Mouse (Mus musculus): ENCODE results near the gene Rhcg.

Rhcg gene

DNA sequence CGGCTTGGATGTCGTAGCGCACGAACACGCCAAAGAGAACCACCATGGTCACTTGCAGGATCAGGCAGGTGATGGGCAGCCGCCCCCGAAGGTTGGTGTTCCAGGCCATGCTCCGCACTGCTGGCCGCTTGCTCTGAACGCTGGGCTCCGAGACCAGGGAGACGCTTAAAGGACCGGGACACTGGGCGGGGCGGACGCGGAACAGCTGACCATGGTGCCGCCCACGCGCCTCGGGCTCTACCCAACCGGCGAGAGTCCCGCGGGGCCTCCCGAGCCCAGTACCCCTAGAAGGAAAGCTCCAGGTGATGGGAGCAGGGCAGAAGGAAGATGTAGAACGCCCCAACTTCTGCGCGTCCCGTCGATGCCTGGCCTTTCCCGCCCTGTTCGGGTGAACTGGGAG, at the start of gene Rhcg:
Rhcg (minus strand) TSS at position 240 of the 400 bp plus-strand sequence.
- no peak for DNase-seq (ENCODE audit: low spot score in 2 of 2)

DNA sequence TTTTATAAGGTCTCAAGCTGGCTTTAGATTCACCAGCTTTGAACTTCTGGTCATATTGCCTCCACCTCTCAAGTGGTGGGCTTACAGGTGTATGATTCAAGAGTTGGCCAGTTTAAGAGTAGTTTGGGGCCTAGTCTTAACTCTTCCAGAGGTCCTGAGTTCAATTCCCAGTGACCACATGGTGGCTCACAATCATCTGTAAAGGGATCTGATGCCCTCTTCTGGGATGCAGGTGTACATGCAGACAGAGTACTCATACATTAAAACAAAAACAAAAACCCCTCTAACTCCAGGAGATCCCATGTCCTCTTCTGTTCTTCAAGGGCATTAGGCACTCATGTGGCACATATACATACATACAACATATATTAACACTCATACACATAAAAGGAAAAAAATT, 49.2 kb upstream of the Rhcg start:
- no peak for DNase-seq (ENCODE audit: low spot score in 2 of 2)

DNA sequence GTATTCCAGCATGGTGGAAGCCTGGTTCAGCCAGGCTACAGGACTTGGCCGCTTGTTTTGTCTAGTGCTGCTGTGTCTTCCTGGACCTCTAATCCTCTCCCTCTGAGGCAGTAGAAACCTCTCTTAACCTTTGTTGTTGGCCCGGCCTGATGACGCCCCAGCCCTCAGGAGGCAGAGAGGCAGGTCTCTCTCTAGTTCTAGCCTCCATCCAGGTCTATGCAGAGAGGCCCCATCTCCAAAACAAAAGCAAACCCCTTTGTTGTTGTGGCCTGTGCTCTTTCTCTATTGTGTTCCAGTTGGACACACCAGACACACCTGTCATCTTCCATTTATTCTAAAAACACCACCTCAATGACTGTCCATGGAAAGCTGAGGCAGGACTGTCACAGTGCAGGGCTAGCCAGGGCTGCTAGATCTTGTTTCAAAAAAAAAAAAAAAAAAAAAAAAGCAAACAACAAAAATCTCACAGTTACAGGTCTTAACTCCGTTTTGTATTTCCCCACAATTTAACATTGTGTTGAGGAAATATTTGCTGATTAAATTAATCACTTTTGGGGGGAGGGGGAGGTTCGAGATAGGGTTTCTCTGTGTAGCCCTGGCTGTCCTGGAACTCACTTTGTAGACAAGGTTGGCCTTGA, 43.9 kb upstream of the Rhcg start:
- DNase-seq (ENCODE audit: low spot score in 2 of 2): no peak

DNA sequence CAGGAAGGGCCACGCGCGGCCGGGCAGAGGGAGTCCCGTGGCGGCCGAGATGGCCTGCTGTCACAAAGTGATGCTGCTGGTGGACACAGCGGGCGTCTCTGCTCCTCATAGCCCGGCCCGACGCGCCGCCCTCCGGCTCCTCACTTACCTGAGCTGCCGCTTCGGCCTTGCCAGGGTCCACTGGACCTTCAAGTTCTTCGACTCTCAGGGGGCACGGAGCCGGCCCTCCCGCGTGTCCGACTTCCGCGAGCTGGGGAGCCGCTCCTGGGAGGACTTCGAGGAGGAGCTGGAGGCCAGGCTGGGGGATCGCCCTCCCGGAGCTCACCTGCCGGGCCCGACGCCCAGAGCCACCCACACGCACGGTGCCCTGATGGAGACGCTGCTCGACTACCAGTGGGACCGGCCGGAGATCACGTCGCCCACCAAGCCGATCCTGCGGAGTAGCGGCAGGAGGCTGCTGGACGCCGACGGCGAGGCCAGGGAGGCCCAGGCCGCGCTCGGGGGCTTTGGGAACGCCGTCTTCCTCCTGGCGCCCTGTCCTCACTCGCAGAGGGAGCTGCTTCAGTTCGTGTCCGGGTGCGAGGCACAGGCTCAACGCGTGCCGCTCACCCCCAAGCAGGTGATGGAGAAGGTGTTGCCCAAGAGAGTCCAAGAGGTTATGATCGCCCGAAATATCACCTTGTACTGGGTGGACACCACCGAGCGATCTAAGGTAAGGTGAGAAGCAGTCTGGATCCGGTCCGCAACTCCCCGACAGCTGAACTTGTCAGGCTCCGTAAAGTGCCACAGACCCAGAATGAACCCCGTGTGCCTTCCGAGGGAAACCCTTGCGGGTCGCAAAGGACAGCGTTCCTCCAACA, 43.1 kb upstream of the Rhcg start:
- DNase-seq (ENCODE audit: low spot score in 2 of 2): no peak

DNA sequence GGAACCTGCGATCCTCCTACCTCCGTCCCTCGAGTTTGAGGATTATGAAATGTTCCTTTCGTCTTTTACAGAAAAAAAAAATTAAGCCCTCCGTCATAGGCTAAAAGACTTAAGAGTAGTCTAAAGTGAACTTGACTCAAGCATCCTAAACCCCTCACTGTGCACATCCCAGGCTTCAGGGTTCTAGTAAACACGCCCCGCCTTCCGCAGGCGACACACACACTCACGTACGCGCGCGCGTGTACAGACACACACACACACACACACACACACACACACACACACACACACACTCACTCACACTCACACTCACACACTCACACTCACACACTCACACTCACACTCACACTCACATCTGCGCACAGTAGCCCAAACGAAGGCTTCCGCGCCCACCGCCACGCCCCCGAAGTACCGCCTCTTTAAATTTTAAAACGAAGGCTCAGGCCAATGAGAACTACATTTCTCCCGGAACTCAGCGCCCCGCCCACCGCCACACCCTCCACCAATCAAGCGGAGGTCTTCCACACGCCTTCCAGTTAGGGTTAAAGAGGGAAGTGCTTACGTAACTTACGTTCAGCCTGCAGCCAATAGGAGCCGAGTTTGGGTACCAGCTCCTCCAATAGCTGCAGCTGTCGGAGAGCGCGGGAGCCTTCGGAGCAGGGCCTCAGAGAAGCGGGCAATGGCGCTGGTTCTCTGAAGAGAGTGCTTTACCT, 42.3 kb upstream of the Rhcg start, which contains the start of gene Ticrr:
Ticrr (plus strand) TSS at position 619 of the 713 bp plus-strand sequence.
- DNase-seq (ENCODE audit: low spot score in 2 of 2): peak; percentile 90 to 95

DNA sequence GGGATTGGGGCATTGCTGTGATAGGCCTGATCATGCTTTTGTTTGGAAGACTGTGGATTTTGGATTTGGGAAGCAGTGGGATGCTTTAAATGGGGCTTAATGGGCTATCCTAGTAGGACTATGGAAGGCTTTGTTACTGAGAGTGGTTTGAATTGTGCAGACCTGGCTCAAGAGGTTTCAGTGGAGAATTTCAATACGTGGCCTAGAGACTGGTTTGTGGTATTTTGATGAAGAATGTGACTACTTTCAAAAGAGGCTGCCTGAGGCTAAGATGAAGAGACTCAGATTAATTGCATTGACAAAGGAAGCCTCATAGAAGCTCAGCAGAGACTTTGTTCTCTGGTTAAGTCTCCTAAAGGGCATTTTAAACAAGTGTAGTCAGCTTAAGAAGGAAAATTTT, 37.1 kb upstream of the Rhcg start:
- no peak for DNase-seq (ENCODE audit: low spot score in 2 of 2)

DNA sequence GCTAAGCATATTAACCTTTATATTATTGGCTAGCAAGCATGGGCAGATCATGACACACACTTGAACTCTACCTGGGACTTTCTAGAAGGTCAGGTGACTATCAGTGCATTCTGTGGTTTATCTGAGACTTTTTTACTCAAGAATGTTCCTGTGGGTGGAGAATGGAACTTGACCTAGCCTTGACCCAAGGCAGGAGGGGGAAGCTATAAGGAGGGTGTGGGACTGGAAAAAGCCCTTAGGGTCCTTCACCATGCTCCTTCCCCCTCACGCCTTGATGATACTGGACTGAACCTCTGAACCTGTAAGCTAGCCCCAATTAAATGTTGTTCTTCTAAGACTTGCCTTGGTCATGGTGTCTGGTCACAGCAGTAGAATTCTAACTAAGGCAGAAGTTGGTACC, 36.7 kb upstream of the Rhcg start:
- DNase-seq (ENCODE audit: low spot score in 2 of 2): no peak

DNA sequence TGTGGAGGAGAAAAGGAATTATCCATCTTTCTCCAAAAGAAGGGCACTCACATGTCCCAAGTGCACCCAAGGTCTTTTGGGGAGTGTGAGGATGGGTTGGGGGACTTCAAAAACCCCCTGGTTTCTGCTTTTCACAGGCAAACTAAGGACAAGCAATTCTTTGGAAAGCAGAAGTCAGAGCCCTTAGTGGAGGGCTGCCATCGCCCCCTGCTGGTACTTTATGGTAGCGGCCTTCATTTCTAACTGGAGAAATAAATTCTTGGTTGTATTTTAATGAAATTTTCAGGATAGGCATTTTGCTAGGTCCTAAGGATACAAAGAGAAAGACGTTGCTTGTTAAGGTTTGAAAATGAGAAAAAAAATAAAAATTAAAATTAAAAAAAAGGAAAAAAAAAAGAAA, 31.5 kb upstream of the Rhcg start:
- DNase-seq (ENCODE audit: low spot score in 2 of 2): peak; percentile 65 to 76

DNA sequence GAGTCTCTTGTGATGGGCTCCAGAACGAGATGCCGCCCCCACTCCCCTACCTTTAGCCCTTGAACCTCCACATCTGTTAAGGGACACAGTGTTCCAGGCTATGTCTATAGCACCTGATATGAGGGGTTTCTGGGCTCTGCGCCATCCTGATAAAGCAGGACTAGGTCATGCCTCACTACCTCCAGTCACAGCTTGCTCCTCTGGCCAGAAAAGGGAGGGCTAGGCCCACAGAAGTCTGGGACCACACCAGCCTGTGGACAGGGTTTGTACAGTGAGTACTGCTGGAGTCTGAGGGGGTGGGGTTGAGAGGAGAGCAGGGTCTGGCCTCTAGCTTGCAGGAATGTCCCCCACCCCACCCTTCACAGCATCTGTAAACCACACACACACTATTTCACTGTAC, 29.8 kb upstream of the Rhcg start:
- DNase-seq (ENCODE audit: low spot score in 2 of 2): no peak

DNA sequence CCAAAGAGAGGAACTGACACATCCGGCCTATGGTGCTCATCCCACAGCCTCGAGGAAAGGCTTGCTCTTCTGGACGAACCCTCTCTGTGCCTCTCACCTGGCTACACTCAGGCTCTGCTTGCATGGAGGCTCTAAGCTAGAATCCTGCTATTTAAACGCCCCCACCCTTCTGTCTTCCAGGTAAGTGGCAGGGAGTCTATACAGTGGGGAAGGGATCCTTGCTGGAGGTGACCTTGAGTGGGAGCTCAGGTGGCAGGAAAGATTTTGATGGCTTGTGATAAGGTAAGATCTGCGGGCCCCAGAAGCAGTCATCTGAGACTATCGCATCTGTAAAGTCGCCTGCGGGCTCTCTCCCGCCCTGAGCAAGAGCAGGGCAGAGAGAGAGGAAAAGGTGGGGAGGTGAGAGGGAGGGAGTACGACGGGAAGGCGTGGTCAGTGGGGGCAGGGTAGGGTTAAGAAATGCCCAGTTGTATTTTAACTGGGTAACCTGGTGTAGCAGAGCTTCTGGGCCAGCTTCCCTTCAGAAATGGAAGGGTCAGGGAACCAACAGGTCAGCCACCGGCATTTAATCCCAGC, 14.4 kb upstream of the Rhcg start:
- DNase-seq (ENCODE audit: low spot score in 2 of 2): no peak

DNA sequence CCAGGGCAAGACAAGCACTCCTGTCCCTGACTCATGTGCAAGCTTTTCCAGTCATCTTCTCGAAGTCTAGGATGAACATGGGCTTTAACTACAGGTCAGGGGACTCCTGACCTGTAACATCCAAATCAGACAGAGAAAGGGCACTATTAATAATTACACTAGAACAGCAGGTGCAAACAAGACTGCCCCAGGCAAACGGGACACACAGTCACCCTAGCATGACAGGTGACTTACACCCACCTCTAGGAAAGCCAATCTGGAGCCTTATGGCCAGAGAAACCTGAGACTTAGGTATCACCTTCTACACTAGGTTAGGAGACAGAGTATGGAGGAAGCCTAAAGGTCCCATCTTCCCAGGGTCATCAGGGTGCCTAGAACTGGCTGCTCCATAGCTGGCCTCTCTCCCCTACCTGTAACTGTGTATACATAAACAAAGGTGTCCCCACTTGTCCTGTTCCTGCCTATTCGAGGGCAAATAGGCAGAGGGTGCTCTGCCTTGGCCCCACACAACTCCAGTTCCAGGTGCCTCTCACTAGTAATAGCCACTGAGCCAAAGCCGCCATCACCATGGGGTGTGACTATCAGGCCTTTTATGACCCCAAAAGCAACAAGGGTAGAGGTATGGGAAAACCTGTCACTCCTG, 10.9 kb upstream of the Rhcg start:
- no peak for DNase-seq (ENCODE audit: low spot score in 2 of 2)

DNA sequence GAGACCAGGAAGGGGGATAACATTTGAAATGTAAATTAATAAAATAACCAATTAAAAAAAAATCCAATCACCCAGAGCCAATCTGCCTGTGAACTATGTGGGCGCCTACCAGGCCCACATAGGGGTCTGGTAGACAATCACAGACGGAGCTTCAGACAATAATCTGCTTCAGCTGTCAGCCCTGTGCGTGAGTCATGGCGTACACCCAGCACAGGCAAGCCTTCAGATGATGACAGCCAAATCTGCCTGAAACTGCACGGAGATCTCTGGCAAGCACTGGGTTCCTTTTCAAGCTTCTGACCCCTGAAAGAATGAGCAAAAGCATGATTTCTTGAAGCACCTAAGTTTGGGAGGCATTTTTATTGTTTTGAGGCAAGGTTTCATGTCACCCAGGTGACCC, 8.7 kb upstream of the Rhcg start:
- no peak for DNase-seq (ENCODE audit: low spot score in 2 of 2)

DNA sequence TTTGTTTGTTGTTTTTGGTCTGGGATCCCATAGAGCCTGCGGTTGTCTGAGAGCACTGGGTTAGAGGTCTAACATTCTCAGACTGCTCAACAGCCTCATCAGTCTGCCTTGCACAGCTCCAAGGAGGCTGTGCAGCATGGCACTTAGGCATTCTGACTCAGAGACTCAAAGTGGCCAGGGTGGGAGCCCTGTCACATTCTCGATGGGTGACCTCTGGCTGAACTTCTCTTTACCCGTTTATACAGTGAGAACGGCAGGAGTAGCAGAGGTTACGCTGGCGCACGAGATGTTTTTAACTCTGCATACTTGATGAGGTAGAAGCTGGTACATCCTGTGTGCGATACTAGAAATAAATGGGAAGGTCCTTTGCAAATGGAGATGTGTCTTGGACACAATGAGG, 5.6 kb upstream of the Rhcg start:
- DNase-seq (ENCODE audit: low spot score in 2 of 2): no peak

DNA sequence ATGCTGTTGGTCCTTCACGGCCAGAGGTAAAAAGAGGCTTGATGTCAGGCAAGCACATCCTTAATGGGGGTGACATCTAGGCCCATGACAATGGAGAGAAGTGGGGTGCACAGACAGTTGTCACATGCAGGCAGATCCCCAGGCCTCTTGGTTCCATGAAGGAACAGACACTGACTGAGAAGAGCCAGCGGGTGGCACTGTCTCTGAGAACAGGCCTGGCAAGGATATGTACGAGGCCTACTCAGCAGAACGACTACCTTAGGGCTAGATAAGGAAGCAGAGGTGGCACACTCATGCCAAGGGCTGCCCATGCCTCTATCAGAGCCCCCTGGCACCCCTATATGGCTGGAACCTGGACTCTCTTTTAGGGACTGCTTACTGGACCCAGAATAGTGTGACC, 2.0 kb upstream of the Rhcg start:
- DNase-seq (ENCODE audit: low spot score in 2 of 2): no peak

DNA sequence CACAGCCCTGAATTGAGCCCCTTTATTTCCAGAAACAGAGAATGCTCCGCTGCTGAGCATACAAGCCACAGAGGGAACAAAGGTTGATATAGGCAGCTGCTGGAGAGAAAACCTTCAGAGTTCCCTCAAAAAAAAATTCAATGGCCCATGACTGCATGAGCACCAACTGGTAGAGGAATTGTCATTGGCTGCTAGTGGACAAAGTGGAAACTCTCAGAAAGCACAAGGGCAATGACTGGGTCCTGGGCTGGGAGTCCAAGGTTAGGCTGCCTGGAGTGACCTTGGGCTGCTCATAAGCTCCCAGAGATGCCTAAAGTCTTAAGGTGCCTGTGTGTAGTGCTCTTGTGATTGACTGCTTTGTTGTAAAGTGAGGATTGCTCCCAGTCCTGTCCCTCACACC, 1.5 kb downstream of the Rhcg start:
- no peak for DNase-seq (ENCODE audit: low spot score in 2 of 2)

DNA sequence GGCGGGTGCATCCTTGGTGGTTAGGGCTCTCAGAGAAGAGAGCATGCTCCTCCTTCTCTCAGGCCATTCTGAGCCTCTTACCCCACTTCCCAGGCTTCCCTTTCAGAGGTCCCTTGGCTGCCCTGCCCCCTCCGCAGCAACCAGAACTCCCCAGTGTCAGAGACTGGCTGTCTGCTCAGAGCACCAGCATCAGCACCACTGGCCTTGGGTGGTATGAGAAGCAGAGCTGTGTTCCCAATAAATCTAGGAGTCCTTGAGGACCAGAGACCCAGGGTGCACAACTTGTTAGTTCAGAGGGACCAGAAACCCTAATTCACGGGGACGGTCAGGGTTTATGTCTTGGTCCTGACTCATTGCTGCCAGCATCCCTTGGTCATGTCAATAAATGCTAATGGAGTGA, 2.4 kb downstream of the Rhcg start:
- no peak for DNase-seq (ENCODE audit: low spot score in 2 of 2)

DNA sequence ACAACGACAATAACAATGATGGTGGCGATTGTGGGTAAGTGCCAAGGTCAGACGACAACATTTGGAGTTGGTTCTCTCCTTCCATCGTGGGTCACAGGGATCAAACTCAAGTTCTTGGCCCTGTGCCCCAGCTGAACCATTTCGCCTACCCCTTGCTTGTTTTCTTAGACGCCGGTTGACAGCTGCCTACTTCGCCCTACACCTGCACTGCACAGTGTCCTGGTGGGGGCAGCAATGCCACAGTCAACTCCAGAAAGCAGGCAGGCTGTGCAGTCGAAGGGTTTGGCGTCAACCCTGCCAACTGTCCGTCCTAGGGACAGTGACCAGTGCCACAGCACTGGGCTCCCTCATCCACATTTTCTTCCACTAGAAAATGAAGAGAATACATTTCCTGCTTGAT, 4.1 kb downstream of the Rhcg start:
- DNase-seq (ENCODE audit: low spot score in 2 of 2): no peak

DNA sequence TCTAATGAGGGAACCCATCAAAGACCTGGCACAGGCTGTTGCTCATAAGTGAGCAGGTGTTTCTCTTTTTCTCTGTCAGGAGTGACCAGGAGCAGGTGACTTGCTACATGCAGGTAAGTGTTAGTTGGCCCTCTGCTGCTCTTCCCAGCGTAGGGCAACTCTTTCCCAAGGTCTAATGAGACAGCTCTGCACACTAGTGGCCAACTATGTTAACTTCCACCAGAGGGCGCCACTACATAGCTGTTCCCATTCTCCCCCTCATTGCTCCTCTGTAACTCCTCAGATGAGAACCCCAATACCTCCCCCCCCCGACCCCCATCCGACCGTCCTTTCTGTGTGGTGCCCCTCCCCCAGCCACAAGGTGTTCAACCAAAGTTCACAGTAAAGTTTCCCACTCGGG, 4.7 kb downstream of the Rhcg start:
- DNase-seq (ENCODE audit: low spot score in 2 of 2): peak in 1 of 2 experiments; percentile 56

DNA sequence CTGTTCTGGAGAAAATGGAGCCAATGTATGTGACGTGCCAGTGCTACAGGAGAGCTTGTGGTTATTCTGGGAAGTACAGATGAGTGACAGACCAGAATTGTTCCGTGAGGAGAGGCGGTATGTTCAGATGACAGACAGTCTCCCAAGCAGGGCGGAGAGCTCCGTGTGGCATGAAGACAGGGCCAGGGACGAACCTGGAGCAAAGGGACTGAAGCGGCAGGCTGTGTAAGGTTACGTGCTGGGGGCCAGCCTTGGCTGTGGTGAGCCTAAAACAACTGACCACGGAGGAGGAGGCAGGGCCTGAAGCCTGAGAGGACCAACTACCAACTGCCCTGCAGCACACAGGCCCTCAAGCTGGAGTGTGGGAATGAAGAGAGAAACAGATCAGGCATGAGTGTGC, 5.6 kb downstream of the Rhcg start:
- no peak for DNase-seq (ENCODE audit: low spot score in 2 of 2)

DNA sequence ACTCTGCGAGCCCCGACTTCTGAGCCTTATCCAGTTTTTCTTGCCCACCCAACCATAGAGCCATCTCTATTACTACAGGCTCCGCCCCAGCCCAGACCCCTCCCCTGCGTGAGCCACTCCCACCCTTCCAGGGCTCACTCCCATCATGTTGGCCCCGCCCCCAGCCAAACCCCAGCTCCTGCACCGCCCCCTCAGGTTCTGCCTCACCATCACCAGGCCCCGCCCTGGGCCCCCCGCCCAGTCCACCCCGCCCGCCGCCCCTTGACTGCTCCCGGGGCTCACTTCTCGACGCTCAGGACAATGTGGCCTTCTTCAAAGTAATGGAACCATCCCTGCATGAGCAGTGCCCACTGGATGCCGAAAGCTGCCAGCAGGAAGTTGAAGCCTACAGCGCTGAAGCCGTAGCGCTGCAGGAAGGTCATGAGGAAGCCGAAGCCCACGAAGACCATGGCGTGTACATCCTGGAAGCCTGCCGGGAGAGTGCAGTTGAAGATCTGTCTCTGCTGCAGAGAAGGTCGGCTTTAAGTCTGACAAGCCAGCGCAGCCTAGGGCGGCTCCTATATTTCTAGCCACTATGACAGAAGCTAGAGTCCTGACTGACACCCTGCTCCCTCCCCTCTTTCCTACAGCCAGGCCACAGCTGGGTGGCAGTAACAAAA, 10.1 kb downstream of the Rhcg start:
- DNase-seq (ENCODE audit: low spot score in 2 of 2): peak in 1 of 2 experiments; percentile 36

DNA sequence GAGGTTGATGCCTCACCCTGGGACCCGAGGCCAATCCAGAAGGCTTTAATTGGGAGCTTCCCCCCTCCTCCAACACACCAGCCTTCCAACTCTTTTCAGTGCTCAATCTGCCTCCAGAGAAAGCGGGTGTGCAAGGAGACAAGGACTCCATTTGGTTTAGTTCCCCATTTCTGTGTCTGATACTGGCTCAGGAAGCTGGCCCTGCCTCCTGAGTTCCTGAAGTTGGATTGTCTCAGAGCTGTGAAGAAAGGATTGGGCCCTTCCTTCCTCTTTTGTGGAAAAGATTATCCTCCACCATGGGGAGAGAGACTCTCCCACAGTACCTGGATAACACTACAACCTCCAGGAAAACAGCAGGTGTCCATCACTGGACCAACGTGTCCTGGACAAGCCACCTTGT, 10.7 kb downstream of the Rhcg start:
- DNase-seq (ENCODE audit: low spot score in 2 of 2): no peak
